Mouse (Mus musculus): ENCODE results near the gene Dad1. TPM values are rescaled to one million over a fixed set of nuclear protein-coding genes. Genes with fewer than 3 reads are reported as not detected.

The Dad1 gene
- polyA plus RNA-seq, 2 experiments: 133 to 224 TPM

GRCm38 (mm10) chr14:54193354-54194133 lies 60.4 kb downstream of the Dad1 start:
- no peaks in the 10 kb centered on the region for H3K9me3 ChIP-seq (ENCODE audit: control insufficient read depth, low read length)
- H3K27me3 ChIP-seq (ENCODE audit: control insufficient read depth, insufficient read depth, low read length): no peaks in the 10 kb centered on the region; the same call in 1 of the 2 replicates
- ATAC-seq (ENCODE audit: insufficient read depth) (no peak), DNase-seq (ENCODE audit: low read depth in 3 of 3, low spot score in 3 of 3) (no peak)
- TF ChIP-seq EP300 (IDR thresholded peaks at IDR 0.05; ENCODE audit: low read depth) (no peak), CTCF (IDR thresholded peaks at IDR 0.05; ENCODE audit: low read depth) (no peak)
- WGBS (ENCODE audit: insufficient replicate concordance): 60% methylated on average over 9 of the region's 9 CpGs
- no peak overlapping the region for H3K4me3 ChIP-seq (ENCODE audit: insufficient read depth in 1 of 2, low read depth in 2 of 2, low read length in 2 of 2)
- no peak overlapping the region for H3K9ac ChIP-seq (replicated peaks)
- H3K4me2 ChIP-seq (ENCODE audit: low read depth): no peak overlapping the region
- no peak overlapping the region for H3K27ac ChIP-seq
- H3K36me3 ChIP-seq (replicated peaks; ENCODE audit: control insufficient read depth, insufficient read depth, low read depth): no peaks in the 10 kb centered on the region
- H3K4me1 ChIP-seq (replicated peaks; ENCODE audit: control insufficient read depth in 2 of 2, insufficient read depth in 2 of 2, low read length in 1 of 2): no peaks in the 10 kb centered on the region

- Histone ChIP-seq H3K4me3 (ENCODE audit: insufficient read depth in 1 of 2, low read depth in 2 of 2, low read length in 2 of 2) (no peak overlapping the region), H3K9me3 (ENCODE audit: control insufficient read depth, low read length) (no peaks in the 10 kb centered on the region), H3K9ac (replicated peaks) (no peak overlapping the region), H3K4me1 (replicated peaks; ENCODE audit: control insufficient read depth in 2 of 2, insufficient read depth in 2 of 2, low read length in 1 of 2) (no peaks in the 10 kb centered on the region), H3K36me3 (replicated peaks; ENCODE audit: control insufficient read depth, insufficient read depth, low read depth) (no peaks in the 10 kb centered on the region), H3K27me3 (ENCODE audit: control insufficient read depth, insufficient read depth, low read length) (no peaks in the 10 kb centered on the region; the same call in 1 of the 2 replicates), H3K27ac (no peak overlapping the region), H3K4me2 (ENCODE audit: low read depth) (no peak overlapping the region)
- WGBS (ENCODE audit: insufficient replicate concordance): 46% methylated on average over 3 of the region's 3 CpGs
- TF ChIP-seq EP300 (IDR thresholded peaks at IDR 0.05; ENCODE audit: low read depth) (no peak), CTCF (IDR thresholded peaks at IDR 0.05; ENCODE audit: low read depth) (no peak)
- ATAC-seq (ENCODE audit: insufficient read depth) (no peak), DNase-seq (ENCODE audit: low read depth in 3 of 3, low spot score in 3 of 3) (no peak)
Measured at GRCm38 (mm10) chr14:54192462-54192847, 61.4 kb downstream of the Dad1 start.

GRCm38 (mm10) chr14:54191594-54192461 lies 62.1 kb downstream of the Dad1 start:
- Histone ChIP-seq H3K4me3 (ENCODE audit: insufficient read depth in 1 of 2, low read depth in 2 of 2, low read length in 2 of 2) (no peak overlapping the region), H3K9ac (replicated peaks) (no peak overlapping the region), H3K27me3 (ENCODE audit: control insufficient read depth, insufficient read depth, low read length) (no peaks in the 10 kb centered on the region; the same call in 1 of the 2 replicates), H3K4me1 (replicated peaks; ENCODE audit: control insufficient read depth in 2 of 2, insufficient read depth in 2 of 2, low read length in 1 of 2) (no peaks in the 10 kb centered on the region), H3K36me3 (replicated peaks; ENCODE audit: control insufficient read depth, insufficient read depth, low read depth) (no peaks in the 10 kb centered on the region), H3K9me3 (ENCODE audit: control insufficient read depth, low read length) (no peaks in the 10 kb centered on the region), H3K4me2 (ENCODE audit: low read depth) (no peak overlapping the region), H3K27ac (no peak overlapping the region)
- TF ChIP-seq EP300 (IDR thresholded peaks at IDR 0.05; ENCODE audit: low read depth): no peak
- no peak for TF ChIP-seq CTCF (IDR thresholded peaks at IDR 0.05; ENCODE audit: low read depth)
- DNase-seq (ENCODE audit: low read depth in 3 of 3, low spot score in 3 of 3) (no peak), ATAC-seq (ENCODE audit: insufficient read depth) (no peak)
- WGBS (ENCODE audit: insufficient replicate concordance): 71% methylated on average over 18 of the region's 18 CpGs

- no peaks in the 10 kb centered on the region for H3K36me3 ChIP-seq (replicated peaks; ENCODE audit: control insufficient read depth, insufficient read depth, low read depth)
- no peak for ATAC-seq (ENCODE audit: insufficient read depth)
- no peak overlapping the region for H3K4me2 ChIP-seq (ENCODE audit: low read depth)
- H3K9ac ChIP-seq (replicated peaks): no peak overlapping the region
- no peak for DNase-seq (ENCODE audit: low read depth in 3 of 3, low spot score in 3 of 3)
- no peaks in the 10 kb centered on the region for H3K9me3 ChIP-seq (ENCODE audit: control insufficient read depth, low read length)
- no peaks in the 10 kb centered on the region; the same call in 1 of the 2 replicates for H3K27me3 ChIP-seq (ENCODE audit: control insufficient read depth, insufficient read depth, low read length)
- no peaks in the 10 kb centered on the region for H3K4me1 ChIP-seq (replicated peaks; ENCODE audit: control insufficient read depth in 2 of 2, insufficient read depth in 2 of 2, low read length in 1 of 2)
- no peak for TF ChIP-seq CTCF (IDR thresholded peaks at IDR 0.05; ENCODE audit: low read depth)
- TF ChIP-seq EP300 (IDR thresholded peaks at IDR 0.05; ENCODE audit: low read depth): no peak
- H3K27ac ChIP-seq: no peak overlapping the region
- WGBS (ENCODE audit: insufficient replicate concordance): 23% methylated on average over 4 of the region's 4 CpGs
- no peak overlapping the region for H3K4me3 ChIP-seq (ENCODE audit: insufficient read depth in 1 of 2, low read depth in 2 of 2, low read length in 2 of 2)
Measured at GRCm38 (mm10) chr14:54191026-54191390, 62.9 kb downstream of the Dad1 start.

All from liver, embryonic 14.5 days (tissue).